Mouse (Mus musculus) kidney, embryonic 14.5 days (tissue): ENCODE measurements around the gene Pdzd2. TPM values are rescaled to one million over a fixed set of nuclear protein-coding genes. Genes with fewer than 3 reads are reported as not detected.

Experiments
- ATAC-seq: fragments of 200-750 bp; cut with Nextera tagmentation; 2 replicates; pipeline ENCODE4 v1.8.0; 2017; ENCODE audit warnings: moderate number of reproducible peaks, mild to moderate bottlenecking, moderate TSS enrichment, moderate library complexity; ENCODE audit not compliant: low FRiP score, low TSS enrichment
- H3K27ac ChIP-seq: fragments of 300-500 bp; sonication (generic); 2 replicates; pipeline ENCODE4 v1.5.1; 2014; ENCODE audit warnings: low read depth, mild to moderate bottlenecking, low read length, moderate library complexity, mixed read lengths
- H3K27me3 ChIP-seq: fragments of 300-500 bp; sonication (generic); 2 replicates; pipeline ENCODE4 v1.6.1; 2014; ENCODE audit warnings: mild to moderate bottlenecking, low read length; ENCODE audit not compliant: control insufficient read depth, insufficient read depth
- H3K36me3 ChIP-seq: fragments of 300-500 bp; sonication (generic); 2 replicates; pipeline ENCODE4 v1.6.1; 2014; ENCODE audit warnings: low read length, mixed read lengths; ENCODE audit not compliant: control insufficient read depth, insufficient read depth
- H3K4me1 ChIP-seq: fragments of 300-500 bp; sonication (generic); 2 replicates; pipeline ENCODE4 v1.6.1; 2014; ENCODE audit warnings: low read length, mixed read lengths; ENCODE audit not compliant: control insufficient read depth, insufficient read depth
- H3K4me2 ChIP-seq: fragments of 300-500 bp; sonication (generic); replicated peaks from 2 replicates; pipeline ENCODE4 v1.6.1; 2014; ENCODE audit warnings: low read depth, mild to moderate bottlenecking, low read length
- H3K4me3 ChIP-seq: fragments of 300-500 bp; sonication (generic); 2 replicates; pipeline ENCODE4 v1.5.1; 2014; ENCODE audit warnings: mild to moderate bottlenecking, low read length
- H3K9ac ChIP-seq: fragments of 300-500 bp; sonication (generic); 2 replicates; pipeline ENCODE4 v1.6.1; 2014; ENCODE audit warnings: low read depth, mild to moderate bottlenecking, low read length, moderate library complexity
- H3K9me3 ChIP-seq: fragments of 300-500 bp; sonication (generic); 2 replicates; pipeline ENCODE4 v1.6.1; 2016; ENCODE audit warnings: low read length; ENCODE audit not compliant: control insufficient read depth
- WGBS: fragments of 180-500 bp; shearing (Covaris S2); extraction: QIAGEN DNeasy Blood & Tissue Kit; methylation state at CpG from one replicate; pipeline ENCODE4 v1.1.7; 2014; 5-methylcytosine and 5-hydroxymethylcytosine counted together
- polyA plus RNA-seq: library from polyadenylated mRNA; unstranded; fragments of >200 nt; fragmentation: Nextera tagmentation; extraction: Ambion mirVana; gene quantifications from 2 replicates; pipeline ENCODE4 v1.2.1, GENCODE M21; 2014

The Pdzd2 gene
- polyA plus RNA-seq, 1 experiment from 2014 or later = 43.7 TPM

- Histone ChIP-seq H3K27ac (no peak overlapping the region), H3K9ac (no peak overlapping the region), H3K4me1 (peaks cover 33% of the 10 kb centered on the region), H3K4me3 (no peak overlapping the region), H3K4me2 (no peak overlapping the region), H3K27me3 (no peaks in the 10 kb centered on the region), H3K9me3 (no peaks in the 10 kb centered on the region), H3K36me3 (no peaks in the 10 kb centered on the region)
- 85% methylated on average over 6 of the region's 6 CpGs for WGBS
- ATAC-seq = no peak
These were observed 311.9 kb downstream of the Pdzd2 start for GRCm38 (mm10) chr15:12427818-12428217.

- H3K4me3 ChIP-seq = no peak overlapping the region
- ATAC-seq = no peak
- H3K4me2 ChIP-seq = no peak overlapping the region
- H3K27ac ChIP-seq = no peak overlapping the region
- H3K9ac ChIP-seq = no peak overlapping the region
- no peaks in the 10 kb centered on the region for H3K27me3 ChIP-seq
- no peaks in the 10 kb centered on the region for H3K36me3 ChIP-seq
- H3K9me3 ChIP-seq = no peaks in the 10 kb centered on the region
- H3K4me1 ChIP-seq = peaks cover 19% of the 10 kb centered on the region
- WGBS = 60% methylated on average over 6 of the region's 6 CpGs
These were observed 313.4 kb downstream of the Pdzd2 start for GRCm38 (mm10) chr15:12426342-12426741.

- 0 out of 2 replicates have a peak, but pooled peaks have one; percentile 18 for ATAC-seq
- H3K36me3 ChIP-seq = no peaks in the 10 kb centered on the region
- 42% methylated on average over 13 of the region's 13 CpGs for WGBS
- H3K27ac ChIP-seq = no peak overlapping the region
- H3K4me2 ChIP-seq = no peak overlapping the region
- no peaks in the 10 kb centered on the region for H3K9me3 ChIP-seq
- H3K9ac ChIP-seq = no peak overlapping the region
- peaks cover 9% of the 10 kb centered on the region; the same call in 1 of the 2 replicates for H3K4me1 ChIP-seq
- no peak overlapping the region for H3K4me3 ChIP-seq
- H3K27me3 ChIP-seq = no peaks in the 10 kb centered on the region
These were observed 314.6 kb downstream of the Pdzd2 start for GRCm38 (mm10) chr15:12425049-12425627.

GRCm38 (mm10) chr15:12424187-12424586 lies 315.5 kb downstream of the Pdzd2 start:
- Histone ChIP-seq H3K4me3 (no peak overlapping the region), H3K4me2 (no peak overlapping the region), H3K9me3 (no peaks in the 10 kb centered on the region), H3K36me3 (0 out of 2 replicates have a peak, but pooled peaks cover 4% of the 10 kb centered on the region), H3K27me3 (no peaks in the 10 kb centered on the region), H3K27ac (no peak overlapping the region), H3K9ac (no peak overlapping the region), H3K4me1 (0 out of 2 replicates have a peak, but pooled peaks cover 7% of the 10 kb centered on the region)
- ATAC-seq = no peak
- 61% methylated on average over 5 of the region's 5 CpGs for WGBS

- no peak overlapping the region for H3K4me3 ChIP-seq
- peaks cover 5% of the 10 kb centered on the region; the same call in 1 of the 2 replicates for H3K36me3 ChIP-seq
- H3K27me3 ChIP-seq = no peaks in the 10 kb centered on the region
- no peak overlapping the region for H3K4me2 ChIP-seq
- WGBS = 93% methylated on average over 8 of the region's 8 CpGs
- ATAC-seq = no peak
- no peak overlapping the region for H3K9ac ChIP-seq
- no peak overlapping the region for H3K27ac ChIP-seq
- H3K4me1 ChIP-seq = 0 out of 2 replicates have a peak, but pooled peaks cover 3% of the 10 kb centered on the region
- H3K9me3 ChIP-seq = no peaks in the 10 kb centered on the region
These were observed 318.8 kb downstream of the Pdzd2 start for GRCm38 (mm10) chr15:12420915-12421314.

DNA sequence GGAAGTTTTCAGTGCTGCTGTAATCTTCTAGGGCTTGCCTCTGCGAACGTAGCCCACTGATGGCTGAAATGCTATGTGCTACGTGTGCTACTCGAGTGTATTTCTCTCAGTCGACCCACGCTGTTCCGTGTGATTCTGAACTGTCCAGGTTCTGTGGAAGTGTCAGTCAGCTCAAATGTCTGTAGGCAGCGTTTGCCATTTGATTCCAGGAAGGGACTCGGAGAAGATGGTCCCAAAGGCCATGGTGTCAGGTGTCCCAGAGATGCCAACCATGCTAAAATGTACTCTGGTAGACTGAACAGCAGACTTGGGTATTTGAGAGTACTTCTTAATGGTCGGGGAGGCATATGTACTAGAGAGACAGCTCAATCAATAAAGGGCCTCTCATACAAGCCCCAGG lies 319.3 kb downstream of the Pdzd2 start:
- peaks cover 10% of the 10 kb centered on the region; the same call in 1 of the 2 replicates for H3K36me3 ChIP-seq
- H3K9me3 ChIP-seq = no peaks in the 10 kb centered on the region
- no peak for ATAC-seq
- H3K4me2 ChIP-seq = no peak overlapping the region
- H3K27ac ChIP-seq = no peak overlapping the region
- H3K9ac ChIP-seq = no peak overlapping the region
- H3K4me1 ChIP-seq = no peaks in the 10 kb centered on the region
- H3K4me3 ChIP-seq = no peak overlapping the region
- 70% methylated on average over 10 of the region's 10 CpGs for WGBS
- no peaks in the 10 kb centered on the region for H3K27me3 ChIP-seq

- no peaks in the 10 kb centered on the region for H3K4me1 ChIP-seq
- no peaks in the 10 kb centered on the region for H3K27me3 ChIP-seq
- ATAC-seq = no peak
- H3K9ac ChIP-seq = no peak overlapping the region
- H3K9me3 ChIP-seq = no peaks in the 10 kb centered on the region
- peaks cover 10% of the 10 kb centered on the region; the same call in 1 of the 2 replicates for H3K36me3 ChIP-seq
- H3K4me3 ChIP-seq = no peak overlapping the region
- H3K27ac ChIP-seq = no peak overlapping the region
- WGBS = 72% methylated on average over 7 of the region's 7 CpGs
- no peak overlapping the region for H3K4me2 ChIP-seq
These were observed 320.3 kb downstream of the Pdzd2 start for GRCm38 (mm10) chr15:12419446-12419845.

DNA sequence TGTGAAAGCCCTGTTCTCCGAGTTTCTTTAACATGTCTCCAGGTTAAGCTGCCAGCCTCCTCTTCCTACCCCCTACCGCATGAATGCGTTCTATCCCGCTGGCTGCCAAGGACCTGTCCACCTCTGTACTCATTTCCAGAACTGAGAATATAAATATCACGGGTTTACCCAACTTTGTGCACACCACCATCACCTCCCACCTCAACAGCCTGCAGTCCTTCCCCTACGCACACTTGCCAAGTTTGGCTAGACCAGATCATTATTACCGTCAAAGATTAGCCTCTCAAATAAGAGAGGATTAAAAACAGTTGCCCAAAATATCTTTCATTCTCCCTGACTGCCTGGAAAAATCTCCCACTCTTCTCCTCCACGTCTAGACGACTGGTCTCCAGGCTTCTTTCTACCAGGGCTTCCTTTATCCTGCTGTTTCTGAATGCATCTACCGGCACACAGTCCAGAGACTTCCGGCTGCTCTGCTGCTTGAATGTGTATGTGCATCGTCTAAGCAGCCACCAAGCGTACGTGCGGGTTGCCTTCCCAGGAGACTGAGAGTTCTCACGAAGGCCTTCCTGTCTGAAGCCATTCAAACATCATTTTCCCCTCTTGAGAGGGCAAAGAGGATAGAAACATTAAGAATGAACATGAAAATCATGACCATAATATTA lies 324.1 kb downstream of the Pdzd2 start:
- H3K27ac ChIP-seq = no peak overlapping the region
- no peaks in the 10 kb centered on the region for H3K4me1 ChIP-seq
- no peak overlapping the region for H3K4me2 ChIP-seq
- WGBS = 88% methylated on average over 16 of the region's 16 CpGs
- no peaks in the 10 kb centered on the region for H3K9me3 ChIP-seq
- ATAC-seq = no peak
- no peak overlapping the region for H3K9ac ChIP-seq
- H3K27me3 ChIP-seq = no peaks in the 10 kb centered on the region
- H3K36me3 ChIP-seq = peaks cover 10% of the 10 kb centered on the region; the same call in 1 of the 2 replicates
- H3K4me3 ChIP-seq = no peak overlapping the region

DNA sequence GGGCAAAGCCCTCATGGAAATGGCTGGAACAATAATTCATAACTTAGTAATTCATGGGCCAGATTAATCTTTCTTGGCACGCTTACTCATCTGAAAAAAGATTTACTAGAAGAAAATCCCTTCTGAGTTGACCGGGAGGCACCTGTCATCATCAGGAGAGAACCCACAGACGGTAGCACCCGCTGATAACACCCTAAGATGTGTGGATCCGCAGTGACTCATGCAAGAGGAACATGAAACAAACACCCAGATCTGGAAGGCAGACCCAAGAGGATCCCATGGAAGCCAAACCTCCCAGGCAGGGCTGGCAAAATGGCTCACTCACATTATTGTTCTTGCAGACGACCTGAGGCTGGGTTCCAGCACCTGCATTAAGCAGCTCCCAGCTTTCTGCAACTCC lies 325.0 kb downstream of the Pdzd2 start:
- Histone ChIP-seq H3K9ac (no peak overlapping the region), H3K27me3 (no peaks in the 10 kb centered on the region), H3K9me3 (no peaks in the 10 kb centered on the region), H3K27ac (no peak overlapping the region), H3K36me3 (peaks cover 10% of the 10 kb centered on the region; the same call in 1 of the 2 replicates), H3K4me2 (no peak overlapping the region), H3K4me1 (no peaks in the 10 kb centered on the region), H3K4me3 (no peak overlapping the region)
- no peak for ATAC-seq
- 82% methylated on average over 6 of the region's 6 CpGs for WGBS
